8 mouse cellular contexts compared by ENCODE assay signal in genomic region chr9:44494863-44495809, GRCm38 (mm10). TPM values are rescaled to one million over a fixed set of nuclear protein-coding genes. Genes with fewer than 3 reads are reported as not detected.
A peak's percentile ranks its signal among the peaks of the same experiment; 100 is the strongest.
DNase-seq lines count a peak whose midpoint lies in the region; ATAC-seq and TF ChIP-seq lines count a peak whose summit lies in the region.
"Had no signal": no experiment of that assay in that cellular context is flagged by ENCODE, and none has a peak within 500 bp of the region (broad histone marks: within the 10 kb centered on the region; RNA-seq: fewer than 3 reads in every experiment).

No protein-coding gene starts in this region.

- no peak for ATAC-seq in neural tube, embryonic 12.5 days (ENCODE audit: low FRiP score, low read depth)
- ATAC-seq in forebrain, embryonic 14.5 days: no peak
- no peak for ATAC-seq in kidney, embryonic 14.5 days (ENCODE audit: low FRiP score, low TSS enrichment)
- ATAC-seq in midbrain, embryonic 15.5 days (replicated peaks): no peak
- no peak for ATAC-seq in frontal cortex, adult (ENCODE audit: low TSS enrichment)

- WGBS in neural tube, embryonic 12.5 days: 52% methylated on average over 9 of the region's 9 CpGs
- WGBS in forebrain, embryonic 14.5 days: 31% methylated on average over 9 of the region's 9 CpGs
- WGBS in kidney, embryonic 14.5 days: 32% methylated on average over 9 of the region's 9 CpGs
- WGBS in midbrain, embryonic 15.5 days: 54% methylated on average over 9 of the region's 9 CpGs

- no peaks in the 10 kb centered on the region for H3K9me3 ChIP-seq in neural tube, embryonic 12.5 days
- H3K9me3 ChIP-seq in forebrain, embryonic 14.5 days (replicated peaks; ENCODE audit: control insufficient read depth, low read length): no peaks in the 10 kb centered on the region
- H3K9me3 ChIP-seq in kidney, embryonic 14.5 days (ENCODE audit: control insufficient read depth, low read length): no peaks in the 10 kb centered on the region
- no peaks in the 10 kb centered on the region for H3K9me3 ChIP-seq in midbrain, embryonic 15.5 days

- H3K4me1 ChIP-seq in neural tube, embryonic 12.5 days: peaks cover 78% of the 10 kb centered on the region
- H3K4me1 ChIP-seq in forebrain, embryonic 14.5 days (ENCODE audit: control insufficient read depth, insufficient read depth, low read length): peaks cover 72% of the 10 kb centered on the region
- peaks cover 88% of the 10 kb centered on the region for H3K4me1 ChIP-seq in kidney, embryonic 14.5 days (ENCODE audit: control insufficient read depth, insufficient read depth, low read length)
- peaks cover 78% of the 10 kb centered on the region for H3K4me1 ChIP-seq in midbrain, embryonic 15.5 days

- no peak for TF ChIP-seq CTCF in brain, embryonic 14.5 days (IDR thresholded peaks at IDR 0.05; ENCODE audit: borderline replicate concordance, extremely low read depth, insufficient read depth, insufficient read length)

- H3K27me3 ChIP-seq in neural tube, embryonic 12.5 days (replicated peaks): no peaks in the 10 kb centered on the region
- no peaks in the 10 kb centered on the region for H3K27me3 ChIP-seq in forebrain, embryonic 14.5 days (replicated peaks; ENCODE audit: control insufficient read depth, insufficient read depth, low read length)
- no peaks in the 10 kb centered on the region for H3K27me3 ChIP-seq in kidney, embryonic 14.5 days (ENCODE audit: control insufficient read depth, insufficient read depth, low read length)
- no peaks in the 10 kb centered on the region for H3K27me3 ChIP-seq in midbrain, embryonic 15.5 days (replicated peaks)

- no peak for DNase-seq in neural tube, embryonic 10.5 days (ENCODE audit: extremely low spot score, low spot score)
- DNase-seq in brain, embryonic 14.5 days (ENCODE audit: low read depth): peak; percentile 64
- no peak for DNase-seq in forebrain, embryonic 14.5 days (ENCODE audit: low spot score)

- H3K36me3 ChIP-seq in neural tube, embryonic 12.5 days: no peaks in the 10 kb centered on the region
- H3K36me3 ChIP-seq in forebrain, embryonic 14.5 days (ENCODE audit: control insufficient read depth, insufficient read depth, low read length): 0 out of 2 replicates have a peak, but pooled peaks cover 5% of the 10 kb centered on the region
- H3K36me3 ChIP-seq in kidney, embryonic 14.5 days (ENCODE audit: control insufficient read depth, insufficient read depth, low read length): no peaks in the 10 kb centered on the region; the same call in 1 of the 2 replicates
- no peaks in the 10 kb centered on the region for H3K36me3 ChIP-seq in midbrain, embryonic 15.5 days (replicated peaks)

- no peak for TF ChIP-seq POLR2A in brain, embryonic 14.5 days (IDR thresholded peaks at IDR 0.05; ENCODE audit: borderline replicate concordance, extremely low read depth, insufficient read depth, insufficient read length, poor library complexity, severe bottlenecking)

- H3K9ac ChIP-seq in neural tube, embryonic 12.5 days: 0 out of 2 replicates have a peak overlapping the region, but pooled peaks have one; percentile 9
- peak overlapping the region; percentile 49; the same call in 1 of the 2 replicates for H3K9ac ChIP-seq in forebrain, embryonic 14.5 days (ENCODE audit: low read length)
- peak overlapping the region; percentile 7; the same call in 1 of the 2 replicates for H3K9ac ChIP-seq in kidney, embryonic 14.5 days (ENCODE audit: low read depth, low read length)
- H3K9ac ChIP-seq in midbrain, embryonic 15.5 days: 0 out of 2 replicates have a peak overlapping the region, but pooled peaks have one; percentile 2

- no peak overlapping the region for H3K4me3 ChIP-seq in neural tube, embryonic 12.5 days
- H3K4me3 ChIP-seq in forebrain, embryonic 14.5 days (ENCODE audit: low read depth, low read length): no peak overlapping the region
- no peak overlapping the region for H3K4me3 ChIP-seq in kidney, embryonic 14.5 days (ENCODE audit: low read length)
- no peak overlapping the region for H3K4me3 ChIP-seq in midbrain, embryonic 15.5 days

- H3K27ac ChIP-seq in neural tube, embryonic 12.5 days: no peak overlapping the region
- peak overlapping the region; percentile 60 for H3K27ac ChIP-seq in forebrain, embryonic 14.5 days (ENCODE audit: low read depth, low read length)
- H3K27ac ChIP-seq in kidney, embryonic 14.5 days (ENCODE audit: low read depth, low read length): peak overlapping the region; percentile 63; the same call in 1 of the 2 replicates
- peak overlapping the region; percentile 64 for H3K27ac ChIP-seq in midbrain, embryonic 15.5 days

- H3K4me2 ChIP-seq in neural tube, embryonic 12.5 days (replicated peaks): peak overlapping the region; percentile 27
- peak overlapping the region; percentile 31; the same call in 1 of the 2 replicates for H3K4me2 ChIP-seq in forebrain, embryonic 14.5 days (ENCODE audit: low read length)
- H3K4me2 ChIP-seq in kidney, embryonic 14.5 days (replicated peaks; ENCODE audit: low read depth, low read length): peak overlapping the region; percentile 13
- peak overlapping the region; percentile 12; the same call in 1 of the 2 replicates for H3K4me2 ChIP-seq in midbrain, embryonic 15.5 days

RNA-seq across cellular contexts. Expression of gene Bcl9l, which starts 12.5 kb away (rescaled TPM):
- 9.3 and 10.9 TPM in 2 replicates for polyA plus RNA-seq in neural tube, embryonic 12.5 days (2016; fragmentation: Nextera tagmentation; extraction: Ambion mirVana)
- 14.4 and 35.5 TPM in 2 replicates for polyA plus RNA-seq in brain, embryonic 14.5 days (2012; rRNA removed)
- 9.9 and 13.4 TPM in 2 replicates for polyA plus RNA-seq in forebrain, embryonic 14.5 days (2014; fragmentation: Nextera tagmentation; extraction: Ambion mirVana)
- 14.5 and 14.6 TPM in 2 replicates for polyA plus RNA-seq in kidney, embryonic 14.5 days (2014; fragmentation: Nextera tagmentation; extraction: Ambion mirVana)
- polyA plus RNA-seq in midbrain, embryonic 15.5 days (2015; fragmentation: Nextera tagmentation; extraction: Ambion mirVana): 12.5 and 13.0 TPM in 2 replicates

RNA-seq across cellular contexts. Expression of gene Upk2, which starts 40.4 kb away (rescaled TPM):
- 0.35 TPM in 1 of 2 replicates, not detected in the other for polyA plus RNA-seq in neural tube, embryonic 12.5 days (2016; fragmentation: Nextera tagmentation; extraction: Ambion mirVana)
- polyA plus RNA-seq in brain, embryonic 14.5 days (2012; rRNA removed): 0.08 TPM in 1 of 2 replicates, not detected in the other
- not detected in 2 replicates for polyA plus RNA-seq in forebrain, embryonic 14.5 days (2014; fragmentation: Nextera tagmentation; extraction: Ambion mirVana)
- 0.30 and 0.39 TPM in 2 replicates for polyA plus RNA-seq in kidney, embryonic 14.5 days (2014; fragmentation: Nextera tagmentation; extraction: Ambion mirVana)
- polyA plus RNA-seq in midbrain, embryonic 15.5 days (2015; fragmentation: Nextera tagmentation; extraction: Ambion mirVana): not detected in 2 replicates

RNA-seq across cellular contexts. Expression of gene Foxr1, which starts 54.2 kb away (rescaled TPM):
- polyA plus RNA-seq in neural tube, embryonic 12.5 days (2016; fragmentation: Nextera tagmentation; extraction: Ambion mirVana): not detected in 2 replicates
- not detected in 2 replicates for polyA plus RNA-seq in brain, embryonic 14.5 days (2012; rRNA removed)
- polyA plus RNA-seq in forebrain, embryonic 14.5 days (2014; fragmentation: Nextera tagmentation; extraction: Ambion mirVana): not detected in 2 replicates
- polyA plus RNA-seq in kidney, embryonic 14.5 days (2014; fragmentation: Nextera tagmentation; extraction: Ambion mirVana): not detected in 2 replicates
- not detected in 2 replicates for polyA plus RNA-seq in midbrain, embryonic 15.5 days (2015; fragmentation: Nextera tagmentation; extraction: Ambion mirVana)
- polyA plus RNA-seq: stomach, embryonic 14.5 days had no signal
